Mouse (Mus musculus) small intestine, adult 2 months (tissue): ENCODE data around the gene Gm5726. TPM values are rescaled to one million over a fixed set of nuclear protein-coding genes. Genes with fewer than 3 reads are reported as not detected.
"Not testable (repeated sequence)": the region's sequence is repeated elsewhere in the genome, so short reads cannot be mapped to it uniquely, and the experiment has no call there.

Experiments used
- H3K27ac ChIP-seq: fragments of 200-500 bp; 2 replicates; pipeline ENCODE4 v1.5.1; 2012; ENCODE audit warnings: low read depth, low read length, control low read depth, inconsistent platforms; ENCODE audit not compliant: insufficient read depth
- H3K27me3 ChIP-seq: fragments of 200-500 bp; 2 replicates; pipeline ENCODE4 v1.6.1; 2012; ENCODE audit warnings: mild to moderate bottlenecking, moderate library complexity, low read length, inconsistent platforms; ENCODE audit not compliant: control insufficient read depth, insufficient read depth
- H3K36me3 ChIP-seq: fragments of 200-500 bp; 2 replicates; pipeline ENCODE4 v1.6.1; 2012; ENCODE audit warnings: mild to moderate bottlenecking, low read length, control low read depth, inconsistent platforms; ENCODE audit not compliant: control insufficient read depth, insufficient read depth
- H3K4me1 ChIP-seq: fragments of 200-500 bp; 2 replicates; pipeline ENCODE4 v1.6.1; 2012; ENCODE audit warnings: low read length, inconsistent platforms, mixed read lengths; ENCODE audit not compliant: control insufficient read depth, insufficient read depth, insufficient read length
- H3K4me3 ChIP-seq: fragments of 200-500 bp; 2 replicates; pipeline ENCODE4 v1.5.1; 2012; ENCODE audit warnings: low read depth, mild to moderate bottlenecking, control low read depth, inconsistent platforms, low read length, moderate library complexity
- WGBS: fragments of 180-500 bp; shearing (Covaris S2); methylation state at CpG from one replicate; pipeline ENCODE4 v1.1.7; 2018; 5-methylcytosine and 5-hydroxymethylcytosine counted together
- polyA plus RNA-seq: library from polyadenylated mRNA; depleted of rRNA; stranded (reverse); fragments of >200 nt; gene quantifications from 2 replicates; pipeline ENCODE4 v1.2.3, GENCODE M21; 2012; rRNA removed

Gm5726 gene
- not detected in 2 replicates for polyA plus RNA-seq

GRCm38 (mm10) chr7:20545657-20546056 lies at the start of gene Gm5726:
Gene Gm5726 (minus strand): TSS chr7:20545757.
- H3K27me3 ChIP-seq, H3K36me3 ChIP-seq, H3K4me1 ChIP-seq, H3K27ac ChIP-seq, H3K4me3 ChIP-seq: not testable (repeated sequence)
- no CpG with 5 or more reads among the region's 1 CpGs for WGBS

GRCm38 (mm10) chr7:20576141-20576540 lies 30.6 kb upstream of the Gm5726 start, which contains the start of gene Gm4141:
Gene Gm4141 (minus strand): TSS chr7:20576241.
- WGBS, result no CpG with 5 or more reads among the region's 3 CpGs
- H3K4me3 ChIP-seq, H3K36me3 ChIP-seq, H3K27me3 ChIP-seq, H3K27ac ChIP-seq, H3K4me1 ChIP-seq: not testable (repeated sequence)

- not testable (repeated sequence) for H3K4me1 ChIP-seq, H3K36me3 ChIP-seq, H3K27me3 ChIP-seq, H3K27ac ChIP-seq, H3K4me3 ChIP-seq
- no CpG with 5 or more reads among the region's 3 CpGs for WGBS
Observed at GRCm38 (mm10) chr7:20533537-20533936, 12.0 kb downstream of the Gm5726 start, which contains the start of gene Vmn1r104. Gene Vmn1r104 (plus strand): TSS chr7:20533837.

- H3K4me1 ChIP-seq, H3K36me3 ChIP-seq, H3K27ac ChIP-seq, H3K4me3 ChIP-seq, H3K27me3 ChIP-seq: not testable (repeated sequence)
- 14% methylated on average over 1 of the region's 3 CpGs for whole genome bisulfite sequencing
Observed at GRCm38 (mm10) chr7:20510434-20510833, 35.1 kb downstream of the Gm5726 start, which contains the start of gene Vmn1r103. Gene Vmn1r103 (minus strand): TSS chr7:20510534.

Other genes starting within 250 kb of the Gm5726 start
- not detected in 2 replicates for gene Gm4133, start 211.7 kb downstream of the Gm5726 start, polyA plus RNA-seq
- not detected in 2 replicates for gene Gm5728, start 170.3 kb downstream of the Gm5726 start, polyA plus RNA-seq
- gene Vmn1r100, start 127.8 kb downstream of the Gm5726 start, polyA plus RNA-seq, result not detected in 2 replicates
- gene Vmn1r101, start 103.2 kb downstream of the Gm5726 start, polyA plus RNA-seq, result not detected in 2 replicates
- not detected in 2 replicates for gene Gm10670, start 70.8 kb downstream of the Gm5726 start, polyA plus RNA-seq
- not detected in 2 replicates for gene Vmn1r103, start 35.2 kb downstream of the Gm5726 start, polyA plus RNA-seq
- gene Vmn1r104, start 11.9 kb downstream of the Gm5726 start, polyA plus RNA-seq, result not detected in 2 replicates
- not detected in 2 replicates for gene Gm4141, start 30.5 kb upstream of the Gm5726 start, polyA plus RNA-seq
- not detected in 2 replicates for gene Gm4513, start 53.3 kb upstream of the Gm5726 start, polyA plus RNA-seq
- gene Vmn1r107, start 123.2 kb upstream of the Gm5726 start, polyA plus RNA-seq, result not detected in 2 replicates
- gene Vmn1r111, start 157.5 kb upstream of the Gm5726 start, polyA plus RNA-seq, result not detected in 2 replicates
- gene Gm10668, start 184.9 kb upstream of the Gm5726 start, polyA plus RNA-seq, result not detected in 2 replicates
- not detected in 2 replicates for gene Vmn1r112, start 225.4 kb upstream of the Gm5726 start, polyA plus RNA-seq
- not detected in 2 replicates for gene Vmn1r113, start 241.5 kb upstream of the Gm5726 start, polyA plus RNA-seq